Mouse (Mus musculus) testis, adult 2 months (tissue): ENCODE results near the gene Lrrc7. TPM values are rescaled to one million over a fixed set of nuclear protein-coding genes. Genes with fewer than 3 reads are reported as not detected.

Experiments used
- H3K27ac ChIP-seq: fragments of 200-500 bp; 2 replicates; pipeline ENCODE4 v1.5.1; 2012; ENCODE audit warnings: low read depth, low read length; ENCODE audit not compliant: control insufficient read depth, insufficient read depth
- H3K27me3 ChIP-seq: fragments of 200-500 bp; 2 replicates; pipeline ENCODE4 v1.6.1; 2012; ENCODE audit warnings: mild to moderate bottlenecking, low read length, moderate library complexity; ENCODE audit not compliant: control insufficient read depth, insufficient read depth
- H3K36me3 ChIP-seq: fragments of 200-500 bp; 2 replicates; pipeline ENCODE4 v1.6.1; 2012; ENCODE audit warnings: mild to moderate bottlenecking, low read length; ENCODE audit not compliant: control insufficient read depth, insufficient read depth
- H3K4me1 ChIP-seq: fragments of 200-500 bp; 2 replicates; pipeline ENCODE4 v1.6.1; 2012; ENCODE audit warnings: low read length; ENCODE audit not compliant: control insufficient read depth, insufficient read depth
- H3K4me3 ChIP-seq: fragments of 200-500 bp; 2 replicates; pipeline ENCODE4 v1.5.1; 2012; ENCODE audit warnings: low read depth, mild to moderate bottlenecking, low read length, moderate library complexity, mixed read lengths; ENCODE audit not compliant: control insufficient read depth
- CTCF ChIP-seq: fragments of 200-500 bp; IDR thresholded peaks from 2 replicates; pipeline ENCODE4 v1.5.1; 2012; ENCODE audit warnings: low read depth, mild to moderate bottlenecking, inconsistent platforms, low read length, moderate library complexity; ENCODE audit not compliant: control insufficient read depth, insufficient read depth, insufficient replicate concordance
- POLR2A ChIP-seq: fragments of 200-500 bp; IDR thresholded peaks from 2 replicates; pipeline ENCODE4 v1.6.1; 2012; ENCODE audit warnings: low read depth, mild to moderate bottlenecking, inconsistent platforms, low read length, moderate library complexity; ENCODE audit not compliant: control insufficient read depth
- polyA plus RNA-seq: library from polyadenylated mRNA; depleted of rRNA; stranded (reverse); fragments of >200 nt; gene quantifications from 2 replicates; pipeline ENCODE4 v1.2.3, GENCODE M21; 2012

Gene Lrrc7
- polyA plus RNA-seq, 1 experiment = 0.02 TPM

GRCm38 (mm10) chr3:158558631-158559030 is 3.4 kb downstream of the Lrrc7 start:
- Histone ChIP-seq H3K4me1 (peaks cover 12% of the 10 kb centered on the region), H3K27me3 (no peaks in the 10 kb centered on the region), H3K4me3 (no peak overlapping the region), H3K36me3 (no peaks in the 10 kb centered on the region), H3K27ac (no peak overlapping the region)
- TF ChIP-seq POLR2A = no peak
- no peak for TF ChIP-seq CTCF

GRCm38 (mm10) chr3:158554280-158554679 is 7.7 kb downstream of the Lrrc7 start:
- H3K36me3 ChIP-seq = no peaks in the 10 kb centered on the region
- H3K4me3 ChIP-seq = no peak overlapping the region
- H3K27me3 ChIP-seq = no peaks in the 10 kb centered on the region
- no peaks in the 10 kb centered on the region for H3K4me1 ChIP-seq
- TF ChIP-seq CTCF (no peak), POLR2A (no peak)
- no peak overlapping the region for H3K27ac ChIP-seq

- Histone ChIP-seq H3K27ac (no peak overlapping the region), H3K4me3 (no peak overlapping the region), H3K36me3 (no peaks in the 10 kb centered on the region), H3K4me1 (no peaks in the 10 kb centered on the region), H3K27me3 (no peaks in the 10 kb centered on the region)
- TF ChIP-seq CTCF = no peak
- TF ChIP-seq POLR2A = no peak
Observed at GRCm38 (mm10) chr3:158552105-158552504, 9.9 kb downstream of the Lrrc7 start.

- TF ChIP-seq POLR2A (no peak), CTCF (no peak)
- Histone ChIP-seq H3K36me3 (no peaks in the 10 kb centered on the region), H3K4me1 (no peaks in the 10 kb centered on the region)
Observed at GRCm38 (mm10) chr3:158543481-158543880, 18.5 kb downstream of the Lrrc7 start.

GRCm38 (mm10) chr3:158532859-158533258 is 29.2 kb downstream of the Lrrc7 start:
- no peaks in the 10 kb centered on the region for H3K27me3 ChIP-seq
- no peaks in the 10 kb centered on the region for H3K36me3 ChIP-seq
- H3K4me1 ChIP-seq = no peaks in the 10 kb centered on the region
- no peak for TF ChIP-seq CTCF
- TF ChIP-seq POLR2A = no peak
- H3K4me3 ChIP-seq = no peak overlapping the region
- H3K27ac ChIP-seq = no peak overlapping the region

More at GRCm38 (mm10) chr3:158543481-158543880, 18.5 kb downstream of the Lrrc7 start:
- Histone ChIP-seq H3K27ac (no peak overlapping the region), H3K4me3 (no peak overlapping the region), H3K27me3 (no peaks in the 10 kb centered on the region)

GRCm38 (mm10) chr3:158528471-158528870 is 33.5 kb downstream of the Lrrc7 start:
- TF ChIP-seq CTCF (no peak), POLR2A (no peak)
- Histone ChIP-seq H3K4me3 (no peak overlapping the region), H3K4me1 (no peaks in the 10 kb centered on the region), H3K27me3 (no peaks in the 10 kb centered on the region), H3K36me3 (no peaks in the 10 kb centered on the region), H3K27ac (no peak overlapping the region)

GRCm38 (mm10) chr3:158493730-158494129 is 68.3 kb downstream of the Lrrc7 start:
- no peaks in the 10 kb centered on the region for H3K36me3 ChIP-seq

GRCm38 (mm10) chr3:158479677-158480076 is 82.3 kb downstream of the Lrrc7 start:
- no peak overlapping the region for H3K4me3 ChIP-seq
- H3K36me3 ChIP-seq = no peaks in the 10 kb centered on the region
- H3K27ac ChIP-seq = no peak overlapping the region
- no peak for TF ChIP-seq CTCF
- H3K27me3 ChIP-seq = no peaks in the 10 kb centered on the region
- no peaks in the 10 kb centered on the region for H3K4me1 ChIP-seq

More at GRCm38 (mm10) chr3:158493730-158494129, 68.3 kb downstream of the Lrrc7 start:
- Histone ChIP-seq H3K27ac (no peak overlapping the region), H3K27me3 (no peaks in the 10 kb centered on the region), H3K4me3 (no peak overlapping the region), H3K4me1 (no peaks in the 10 kb centered on the region)
- TF ChIP-seq POLR2A (no peak), CTCF (no peak)
